Mouse (Mus musculus) testis, postnatal 14 days (tissue): ENCODE measurements at regions not wholly inside any gene's neighbourhood (a gene's known extent, or its start where the extent isn't known, plus 50 kb on each side); places are given as distances from the start of the nearest gene placed in this dataset.
"Not testable (repeated sequence)": the region's sequence is repeated elsewhere in the genome, so short reads cannot be mapped to it uniquely, and the experiment has no call there.

Experiments
- DNase-seq: peaks from one replicate; pipeline ENCODE4 v3.0.0; 2021; ENCODE audit warnings: low spot score

GRCm38 (mm10) chr12:77526581-77526980 is 288.7 kb downstream of the Fut8 start:
- not testable (repeated sequence) for DNase-seq

DNA sequence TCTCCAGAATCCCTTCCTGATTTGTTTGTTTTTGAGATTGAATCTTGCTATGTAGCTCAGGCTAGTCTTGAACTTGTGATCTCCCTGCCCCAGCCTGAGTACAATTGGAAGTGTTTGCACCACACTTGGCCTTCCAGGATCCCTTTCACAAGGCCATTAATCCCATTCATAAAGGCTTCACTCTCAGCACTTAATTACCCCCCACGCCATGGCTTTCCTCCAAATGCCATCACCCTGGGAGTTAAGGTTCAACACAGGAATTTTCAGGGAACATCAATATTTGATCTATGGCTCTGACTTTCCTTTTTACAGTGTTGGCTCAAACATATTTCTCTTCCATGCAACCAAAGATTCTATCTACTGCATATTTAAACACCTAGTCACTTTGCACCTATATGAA is 289.6 kb downstream of the Fut8 start:
- DNase-seq, result no peak

DNA sequence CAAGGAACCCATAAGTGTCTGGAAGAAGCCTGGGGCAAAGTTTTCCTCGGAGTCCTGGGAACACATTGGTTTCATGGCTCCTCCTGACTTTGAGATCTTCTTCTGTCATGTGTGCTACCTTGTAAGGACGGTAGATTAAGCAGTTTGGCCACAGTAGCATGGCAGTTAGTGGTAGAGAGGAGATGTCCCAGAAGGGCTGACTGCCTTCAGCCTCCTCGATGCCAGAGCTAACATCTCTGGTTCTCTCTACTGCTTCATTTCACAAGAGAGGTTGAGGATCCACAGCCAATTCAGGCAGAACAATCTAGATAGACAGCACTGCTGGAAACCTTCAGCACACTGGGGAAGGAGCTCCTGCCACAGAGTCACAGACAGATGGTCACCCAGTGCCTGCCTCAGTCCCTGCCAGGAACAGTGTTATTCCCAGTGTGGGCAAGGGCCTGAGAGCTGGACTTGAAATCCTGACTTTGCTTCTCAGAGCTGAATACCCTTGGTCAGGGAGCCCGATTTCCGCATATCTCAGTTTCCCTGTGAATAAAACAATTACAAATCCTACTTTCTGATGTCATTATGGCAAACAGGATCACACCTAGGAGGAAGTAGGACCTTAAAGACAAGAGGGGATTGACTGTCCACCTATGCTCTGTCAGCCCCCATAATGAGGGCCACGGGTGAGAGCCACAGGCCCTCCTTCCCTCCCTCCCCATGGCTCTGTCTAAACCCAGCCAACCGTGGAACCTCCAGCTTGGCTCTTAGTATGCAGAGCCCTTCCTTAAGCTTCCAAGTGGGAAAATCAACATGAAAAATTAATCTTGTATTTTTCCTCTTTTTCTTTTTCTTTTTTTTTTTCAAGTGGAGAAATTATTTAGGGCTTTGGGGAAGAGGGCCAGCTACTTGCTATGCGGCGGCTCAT is 290.3 kb downstream of the Fut8 start:
- DNase-seq, result no peak

GRCm38 (mm10) chr12:77528868-77529271 is 290.9 kb downstream of the Fut8 start:
- no peak for DNase-seq

GRCm38 (mm10) chr12:77529414-77529813 is 291.5 kb downstream of the Fut8 start:
- DNase-seq, result no peak

DNA sequence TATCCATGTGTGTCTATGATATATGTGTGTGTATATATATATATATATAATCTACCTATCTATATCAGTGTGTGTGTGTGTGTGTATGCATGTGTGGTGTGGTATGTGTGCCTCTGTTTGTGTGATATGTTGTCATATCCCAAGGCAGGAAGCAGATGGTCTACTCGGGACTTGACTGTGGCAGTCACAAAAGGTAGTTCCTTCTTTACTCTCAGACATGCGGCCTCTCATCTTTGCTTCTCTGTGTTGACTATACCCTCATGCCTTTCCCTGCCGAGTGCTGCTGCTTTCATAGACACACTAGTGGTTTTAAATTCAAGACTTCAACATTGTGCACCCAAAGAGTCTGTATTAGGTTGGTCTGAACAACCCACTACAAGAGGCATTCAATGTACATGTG is 292.0 kb downstream of the Fut8 start:
- DNase-seq, result no peak

DNA sequence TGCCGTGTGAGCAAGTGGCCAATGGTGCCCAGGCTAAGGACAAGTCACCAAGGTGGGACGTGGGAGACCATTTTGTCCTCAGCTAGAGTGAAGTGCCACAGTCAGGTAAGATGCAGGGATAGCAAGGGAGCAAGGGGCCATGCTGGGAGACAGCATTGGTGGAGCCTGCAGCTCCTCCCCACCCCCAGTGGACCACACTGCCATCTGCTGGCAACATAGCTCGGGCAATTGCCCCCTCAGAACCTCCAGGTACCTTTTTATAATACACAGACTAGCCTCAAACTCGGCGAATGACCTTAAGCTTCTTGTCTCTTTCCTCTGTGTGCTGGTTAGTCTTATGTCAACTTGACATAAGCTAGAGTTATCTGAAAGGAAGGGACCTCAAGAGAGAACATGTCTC is 293.4 kb downstream of the Fut8 start:
- DNase-seq, result no peak

DNA sequence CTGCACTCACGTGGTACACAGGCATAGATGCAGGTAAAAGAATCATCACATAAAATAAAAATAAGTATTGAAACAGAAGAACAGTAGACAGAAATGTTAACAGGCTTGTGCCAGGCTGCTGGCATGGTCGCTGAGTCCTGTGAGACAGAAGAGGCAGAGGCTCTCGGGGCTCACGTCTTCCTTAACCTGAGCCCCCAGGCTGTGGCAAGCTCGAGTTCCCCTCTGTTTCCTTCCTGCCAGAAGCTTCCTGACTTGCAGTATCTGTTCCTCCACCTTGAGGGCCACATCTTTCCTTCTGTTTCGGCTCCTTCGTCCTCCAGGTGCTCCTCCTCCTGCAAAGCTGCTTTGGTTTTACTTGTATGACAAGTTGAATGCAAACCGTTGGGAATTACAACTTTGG is 294.6 kb downstream of the Fut8 start:
- no peak for DNase-seq

GRCm38 (mm10) chr12:77533606-77534005 is 295.7 kb downstream of the Fut8 start:
- DNase-seq, result no peak

DNA sequence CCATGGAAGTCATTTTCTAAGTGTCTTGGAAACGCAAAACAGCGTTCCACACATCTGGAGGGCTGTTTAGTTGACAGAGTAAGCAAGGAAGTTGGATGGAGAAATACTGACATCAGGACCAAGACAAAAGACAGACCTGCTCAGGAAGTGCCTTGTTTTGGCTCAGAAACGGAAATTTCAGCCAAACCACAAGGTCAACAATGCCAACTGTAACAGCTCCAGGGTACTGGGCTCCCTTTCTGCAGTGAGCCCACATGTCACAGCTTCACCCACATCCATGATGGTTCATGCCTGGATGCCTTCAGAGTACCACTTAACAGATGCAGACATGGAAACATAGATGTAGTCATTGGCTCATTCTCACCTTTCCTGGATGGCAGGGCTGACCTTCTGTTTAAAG is 296.2 kb downstream of the Fut8 start:
- DNase-seq, result no peak

GRCm38 (mm10) chr12:77535147-77535546 is 297.2 kb downstream of the Fut8 start:
- DNase-seq, result no peak

DNA sequence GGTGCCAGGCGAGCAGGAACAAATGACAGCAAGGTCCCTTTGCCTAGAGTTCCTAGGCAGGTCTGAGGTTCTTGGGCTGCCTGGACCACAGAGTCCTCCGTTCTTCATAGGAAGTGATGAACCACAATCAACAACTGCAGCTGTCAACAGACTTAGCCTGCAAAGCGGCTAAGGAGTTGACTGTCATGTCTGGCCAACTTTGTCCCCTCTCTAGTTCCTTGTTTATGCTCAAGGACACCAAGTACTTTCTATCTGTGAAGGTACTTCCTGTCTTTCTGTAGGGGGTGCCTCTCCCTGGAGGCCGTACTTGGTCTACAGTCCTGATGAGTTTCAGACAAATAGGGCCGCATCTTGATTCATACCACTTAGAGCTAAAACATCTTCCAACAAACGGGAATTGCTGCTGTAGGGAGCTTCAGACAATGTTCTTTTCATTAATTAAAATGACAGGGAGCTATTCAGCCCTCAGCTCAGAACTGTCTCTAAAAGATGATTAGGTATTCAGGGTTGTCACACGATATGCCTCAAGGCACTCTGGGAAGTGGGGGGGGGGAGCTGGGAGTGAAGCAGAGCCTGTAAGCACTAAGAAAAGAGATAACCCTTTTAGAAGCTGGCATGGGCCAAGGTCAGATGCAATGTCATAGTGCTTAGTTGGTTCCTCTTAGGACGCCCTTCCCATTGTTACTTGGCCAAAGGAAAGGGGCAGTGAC is 299.4 kb downstream of the Fut8 start:
- DNase-seq, result no peak

GRCm38 (mm10) chr12:77539661-77540431 is 301.9 kb downstream of the Fut8 start:
- DNase-seq, result no peak

- DNase-seq, result no peak
These were observed 303.3 kb downstream of the Fut8 start for GRCm38 (mm10) chr12:77541051-77541765.

- no peak for DNase-seq
These were observed 303.9 kb downstream of the Fut8 start for GRCm38 (mm10) chr12:77541826-77542225.

GRCm38 (mm10) chr12:77543651-77544050 is 305.7 kb downstream of the Fut8 start:
- no peak for DNase-seq

- DNase-seq, result no peak
These were observed 308.2 kb downstream of the Fut8 start for GRCm38 (mm10) chr12:77546165-77546564.

GRCm38 (mm10) chr12:77568286-77568685 is 330.4 kb downstream of the Fut8 start:
- no peak for DNase-seq

DNA sequence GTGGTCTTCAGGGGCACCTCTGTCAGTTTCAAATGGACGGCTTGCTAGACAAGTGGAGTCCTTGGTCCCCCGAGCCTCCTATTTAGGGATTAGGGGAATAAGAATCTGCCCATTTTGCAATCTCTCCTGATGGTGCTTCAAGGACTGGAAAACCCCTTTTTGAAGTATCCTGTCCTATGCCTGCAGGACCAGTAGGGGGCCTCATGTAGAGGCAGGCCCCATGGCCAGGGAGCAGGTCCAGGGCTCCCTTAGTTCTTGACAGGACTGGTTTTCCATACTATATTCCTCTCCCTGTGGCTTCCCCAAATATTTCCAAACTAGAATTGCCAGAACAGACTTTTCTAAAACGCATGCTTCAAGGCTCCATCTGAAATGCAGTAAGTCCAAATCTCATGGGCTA is 332.6 kb downstream of the Fut8 start:
- DNase-seq, result no peak

- DNase-seq, result no peak
These were observed 333.1 kb downstream of the Fut8 start for GRCm38 (mm10) chr12:77571071-77571470.

DNA sequence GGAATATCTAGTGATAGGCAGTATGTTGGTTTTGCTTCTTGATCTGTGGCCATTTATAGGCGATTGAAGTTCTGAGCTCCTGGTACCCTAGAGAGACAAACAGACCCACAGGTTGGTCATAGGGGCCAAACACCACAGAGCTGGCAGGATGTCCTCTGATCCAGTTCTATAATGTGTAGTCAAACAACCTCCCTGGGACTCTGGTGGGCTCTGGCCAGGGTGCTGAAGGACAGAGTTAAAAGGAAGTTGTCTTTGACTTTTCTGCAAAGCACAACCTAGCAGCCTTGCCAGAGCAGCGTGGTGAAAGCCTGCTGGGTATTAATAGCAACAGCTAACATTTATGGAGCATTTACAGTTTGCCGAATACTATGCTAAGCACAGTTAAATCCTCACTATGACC is 337.1 kb downstream of the Fut8 start:
- DNase-seq, result no peak

GRCm38 (mm10) chr12:77588297-77588696 is 350.4 kb downstream of the Fut8 start:
- no peak for DNase-seq
